Mouse (Mus musculus): Measurements from ENCODE around the gene Tmem200b. TPM values are rescaled to one million over a fixed set of nuclear protein-coding genes. Genes with fewer than 3 reads are reported as not detected.

Tmem200b gene
- polyA plus RNA-seq, 1 experiment = not detected

DNA sequence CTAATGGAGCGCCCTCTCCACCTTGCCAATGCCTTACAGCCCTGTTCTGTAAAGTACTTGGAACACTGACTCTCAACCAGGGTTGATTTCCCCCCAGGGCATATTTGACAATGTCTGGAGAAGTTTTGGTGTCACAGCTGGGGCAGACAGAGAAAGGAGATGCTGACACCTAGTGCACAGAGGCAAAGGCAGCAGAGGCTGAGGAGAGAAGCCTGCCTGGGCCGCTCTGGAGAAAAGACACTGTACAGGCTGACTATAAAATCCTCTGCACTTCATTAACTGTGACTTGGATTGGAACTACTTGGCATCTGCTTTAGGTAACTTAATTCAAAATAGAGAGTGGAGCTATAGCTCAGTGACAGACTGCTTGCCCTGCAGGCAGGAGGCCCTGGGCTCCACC is 47.3 kb downstream of the Tmem200b start:
- no peak overlapping the region for H3K27ac ChIP-seq (replicated peaks; ENCODE audit: low read depth, low read length)
- no peaks in the 10 kb centered on the region for H3K4me1 ChIP-seq (ENCODE audit: control insufficient read depth, insufficient read depth, insufficient read length, low read length)
- no peak overlapping the region for H3K4me3 ChIP-seq (ENCODE audit: insufficient read depth, low read depth, low read length)

DNA sequence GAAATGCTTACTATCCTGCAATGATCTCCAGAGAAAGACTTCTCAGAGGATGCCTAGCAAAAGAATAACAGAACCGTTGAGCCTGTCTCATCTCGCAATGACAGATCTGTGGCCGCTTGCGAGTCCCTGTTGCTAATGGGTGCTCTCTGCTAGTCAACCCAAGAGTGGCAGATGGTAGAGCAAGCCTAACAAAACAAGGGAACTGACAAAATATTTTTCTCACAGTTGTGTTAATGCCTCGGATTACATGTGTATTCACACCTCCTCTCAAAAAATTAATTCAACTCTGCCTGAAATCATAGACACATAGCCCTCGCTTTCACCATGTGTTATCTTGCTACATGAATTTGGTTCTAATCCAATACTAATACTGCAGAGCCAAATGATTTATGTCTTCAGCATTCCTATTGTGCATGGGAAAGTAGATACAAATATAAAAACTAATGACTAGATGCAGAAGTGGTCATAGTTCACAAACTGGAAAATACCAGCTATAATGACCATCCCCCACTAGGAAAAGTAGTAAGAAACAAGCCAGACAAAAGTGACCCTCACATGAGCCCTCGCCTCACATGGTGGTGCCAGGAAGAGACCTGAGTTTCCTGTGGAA is 48.8 kb downstream of the Tmem200b start:
- no peak overlapping the region for H3K27ac ChIP-seq (replicated peaks; ENCODE audit: low read depth, low read length)
- no peak overlapping the region for H3K4me3 ChIP-seq (ENCODE audit: insufficient read depth, low read depth, low read length)
- no peaks in the 10 kb centered on the region for H3K4me1 ChIP-seq (ENCODE audit: control insufficient read depth, insufficient read depth, insufficient read length, low read length)

Other genes starting within 250 kb of the Tmem200b start
- gene Ptpru, start 83.5 kb upstream of the Tmem200b start, polyA plus RNA-seq (2012; ENCODE audit: insufficient read depth, insufficient read length, missing spikeins) = 3.4 and 17.5 TPM in 2 replicates
- 255 and 304 TPM in 2 replicates for gene Mecr, start 78.3 kb upstream of the Tmem200b start, polyA plus RNA-seq (2012; ENCODE audit: insufficient read depth, insufficient read length, missing spikeins)
- gene Srsf4, start 48.2 kb upstream of the Tmem200b start, polyA plus RNA-seq (2012; ENCODE audit: insufficient read depth, insufficient read length, missing spikeins) = 16.7 and 26.2 TPM in 2 replicates
- gene Gm10300, start 152.9 kb downstream of the Tmem200b start, polyA plus RNA-seq (2012; ENCODE audit: insufficient read depth, insufficient read length, missing spikeins) = not detected in 2 replicates
- 37.1 and 44.1 TPM in 2 replicates for gene Epb41, start 153.6 kb downstream of the Tmem200b start, polyA plus RNA-seq (2012; ENCODE audit: insufficient read depth, insufficient read length, missing spikeins)
- gene Oprd1, start 222.7 kb downstream of the Tmem200b start, polyA plus RNA-seq (2012; ENCODE audit: insufficient read depth, insufficient read length, missing spikeins) = 0.38 TPM in 1 of 2 replicates, not detected in the other

All from brown adipose tissue, adult 24 weeks (tissue).